Mouse (Mus musculus) layer of hippocampus, adult 18-20 months (tissue): ENCODE results near the gene Aknad1. TPM values are rescaled to one million over a fixed set of nuclear protein-coding genes. Genes with fewer than 3 reads are reported as not detected.

ENCODE experiments used
- DNase-seq, 2 experiments: peaks; one replicate each; pipeline ENCODE4 v3.0.0; 2022; ENCODE audit warnings: low spot score in 2 of 2
- total RNA-seq, 2 experiments: library from RNA; stranded (reverse); gene quantifications; 2 replicates each; pipeline ENCODE4 v1.2.3; 2021

Aknad1 gene
- total RNA-seq, 2 experiments from 2014 or later, result not detected

- no peak for DNase-seq
Observed at GRCm38 (mm10) chr3:108751061-108751460, 11.6 kb downstream of the Aknad1 start.

GRCm38 (mm10) chr3:108751691-108752090, 12.2 kb downstream of the Aknad1 start:
- no peak for DNase-seq

GRCm38 (mm10) chr3:108754541-108754940, 15.1 kb downstream of the Aknad1 start:
- no peak for DNase-seq

- no peak for DNase-seq
Observed at GRCm38 (mm10) chr3:108755542-108755941, 16.1 kb downstream of the Aknad1 start.

GRCm38 (mm10) chr3:108756131-108756530, 16.7 kb downstream of the Aknad1 start:
- no peak for DNase-seq

- DNase-seq, result no peak
Observed at GRCm38 (mm10) chr3:108757570-108757969, 18.1 kb downstream of the Aknad1 start.

GRCm38 (mm10) chr3:108759566-108760420, 20.3 kb downstream of the Aknad1 start:
- no peak for DNase-seq

GRCm38 (mm10) chr3:108762597-108763111, 23.2 kb downstream of the Aknad1 start:
- DNase-seq, result peak; percentile 47 to 68

GRCm38 (mm10) chr3:108763691-108764090, 24.2 kb downstream of the Aknad1 start:
- no peak for DNase-seq

GRCm38 (mm10) chr3:108764976-108765375, 25.5 kb downstream of the Aknad1 start:
- no peak for DNase-seq

- no peak for DNase-seq
Observed at GRCm38 (mm10) chr3:108765476-108765875, 26.0 kb downstream of the Aknad1 start.

GRCm38 (mm10) chr3:108766943-108767342, 27.5 kb downstream of the Aknad1 start:
- DNase-seq, result no peak

- no peak for DNase-seq
Observed at GRCm38 (mm10) chr3:108767416-108767815, 28.0 kb downstream of the Aknad1 start.

GRCm38 (mm10) chr3:108769547-108769946, 30.1 kb downstream of the Aknad1 start:
- DNase-seq, result no peak

GRCm38 (mm10) chr3:108770725-108771368, 31.4 kb downstream of the Aknad1 start:
- peak; percentile 50 to 89 for DNase-seq

- peak; percentile 52 to 77 for DNase-seq
Observed at GRCm38 (mm10) chr3:108772211-108772610, 32.8 kb downstream of the Aknad1 start.

- DNase-seq, result no peak
Observed at GRCm38 (mm10) chr3:108772811-108773210, 33.4 kb downstream of the Aknad1 start.

- no peak for DNase-seq
Observed at GRCm38 (mm10) chr3:108778761-108779540, 39.5 kb downstream of the Aknad1 start.

- DNase-seq, result peak; percentile 72 to 89
Observed at GRCm38 (mm10) chr3:108781238-108781883, 41.9 kb downstream of the Aknad1 start.

- DNase-seq, result no peak
Observed at GRCm38 (mm10) chr3:108781884-108782270, 42.4 kb downstream of the Aknad1 start.

- DNase-seq, result no peak
Observed at GRCm38 (mm10) chr3:108782364-108782895, 43.0 kb downstream of the Aknad1 start.
